Mouse (Mus musculus): ENCODE results near the gene Slco3a1. TPM values are rescaled to one million over a fixed set of nuclear protein-coding genes. Genes with fewer than 3 reads are reported as not detected.

Slco3a1 gene
- polyA plus RNA-seq, 1 experiment, result 44.9 TPM

GRCm38 (mm10) chr7:74391451-74391873 is 163.1 kb downstream of the Slco3a1 start:
- H3K27ac ChIP-seq (ENCODE audit: insufficient read depth, low read depth, low read length), result no peak overlapping the region
- peaks cover 22% of the 10 kb centered on the region for H3K4me1 ChIP-seq (ENCODE audit: control insufficient read depth, insufficient read depth, low read length)
- H3K36me3 ChIP-seq (ENCODE audit: control insufficient read depth, insufficient read depth, low read length), result no peaks in the 10 kb centered on the region
- 70% methylated on average over 5 of the region's 5 CpGs for whole genome bisulfite sequencing
- TF ChIP-seq CTCF (conservative IDR thresholded peaks at IDR 0.05; ENCODE audit: insufficient read depth, insufficient read length, low read depth, low read length), result no peak
- TF ChIP-seq POLR2A (IDR thresholded peaks at IDR 0.05; ENCODE audit: low read depth, low read length), result no peak
- H3K27me3 ChIP-seq (replicated peaks; ENCODE audit: control insufficient read depth, insufficient read depth, low read length), result no peaks in the 10 kb centered on the region
- DNase-seq, result no peak
- H3K4me3 ChIP-seq (ENCODE audit: insufficient read depth, low read depth, low read length), result no peak overlapping the region

- H3K27ac ChIP-seq (ENCODE audit: insufficient read depth, low read depth, low read length), result 0 out of 2 replicates have a peak overlapping the region, but pooled peaks have one; percentile 25
- peak; percentile 46 for DNase-seq
- H3K4me1 ChIP-seq (ENCODE audit: control insufficient read depth, insufficient read depth, low read length), result peaks cover 19% of the 10 kb centered on the region
- H3K27me3 ChIP-seq (replicated peaks; ENCODE audit: control insufficient read depth, insufficient read depth, low read length), result no peaks in the 10 kb centered on the region
- TF ChIP-seq POLR2A (IDR thresholded peaks at IDR 0.05; ENCODE audit: low read depth, low read length) (no peak), CTCF (conservative IDR thresholded peaks at IDR 0.05; ENCODE audit: insufficient read depth, insufficient read length, low read depth, low read length) (no peak)
- WGBS, result 40% methylated on average over 2 of the region's 2 CpGs
- no peaks in the 10 kb centered on the region for H3K36me3 ChIP-seq (ENCODE audit: control insufficient read depth, insufficient read depth, low read length)
- no peak overlapping the region for H3K4me3 ChIP-seq (ENCODE audit: insufficient read depth, low read depth, low read length)
These were observed 165.0 kb downstream of the Slco3a1 start for GRCm38 (mm10) chr7:74389570-74389969.

- peak; percentile 72 for DNase-seq
- H3K27me3 ChIP-seq (replicated peaks; ENCODE audit: control insufficient read depth, insufficient read depth, low read length), result no peaks in the 10 kb centered on the region
- H3K4me3 ChIP-seq (ENCODE audit: insufficient read depth, low read depth, low read length), result no peak overlapping the region
- H3K36me3 ChIP-seq (ENCODE audit: control insufficient read depth, insufficient read depth, low read length), result no peaks in the 10 kb centered on the region
- WGBS, result 55% methylated on average over 5 of the region's 5 CpGs
- no peak overlapping the region for H3K27ac ChIP-seq (ENCODE audit: insufficient read depth, low read depth, low read length)
- TF ChIP-seq POLR2A (IDR thresholded peaks at IDR 0.05; ENCODE audit: low read depth, low read length), result no peak
- no peak for TF ChIP-seq CTCF (conservative IDR thresholded peaks at IDR 0.05; ENCODE audit: insufficient read depth, insufficient read length, low read depth, low read length)
- H3K4me1 ChIP-seq (ENCODE audit: control insufficient read depth, insufficient read depth, low read length), result peaks cover 19% of the 10 kb centered on the region
These were observed 168.3 kb downstream of the Slco3a1 start for GRCm38 (mm10) chr7:74386257-74386656.

GRCm38 (mm10) chr7:74383040-74383666 is 171.4 kb downstream of the Slco3a1 start:
- Histone ChIP-seq H3K27me3 (replicated peaks; ENCODE audit: control insufficient read depth, insufficient read depth, low read length) (no peaks in the 10 kb centered on the region), H3K4me3 (ENCODE audit: insufficient read depth, low read depth, low read length) (no peak overlapping the region), H3K36me3 (ENCODE audit: control insufficient read depth, insufficient read depth, low read length) (no peaks in the 10 kb centered on the region), H3K4me1 (ENCODE audit: control insufficient read depth, insufficient read depth, low read length) (peaks cover 9% of the 10 kb centered on the region), H3K27ac (ENCODE audit: insufficient read depth, low read depth, low read length) (peak overlapping the region; percentile 22; the same call in 1 of the 2 replicates)
- 53% methylated on average over 3 of the region's 3 CpGs for WGBS
- no peak for DNase-seq
- no peak for TF ChIP-seq CTCF (conservative IDR thresholded peaks at IDR 0.05; ENCODE audit: insufficient read depth, insufficient read length, low read depth, low read length)
- TF ChIP-seq POLR2A (IDR thresholded peaks at IDR 0.05; ENCODE audit: low read depth, low read length), result no peak

- H3K27me3 ChIP-seq (replicated peaks; ENCODE audit: control insufficient read depth, insufficient read depth, low read length), result no peaks in the 10 kb centered on the region
- no peak for DNase-seq
- H3K4me1 ChIP-seq (ENCODE audit: control insufficient read depth, insufficient read depth, low read length), result peaks cover 14% of the 10 kb centered on the region
- H3K4me3 ChIP-seq (ENCODE audit: insufficient read depth, low read depth, low read length), result no peak overlapping the region
- H3K27ac ChIP-seq (ENCODE audit: insufficient read depth, low read depth, low read length), result peak overlapping the region; percentile 19; the same call in 1 of the 2 replicates
- no peaks in the 10 kb centered on the region for H3K36me3 ChIP-seq (ENCODE audit: control insufficient read depth, insufficient read depth, low read length)
- 65% methylated on average over 3 of the region's 3 CpGs for WGBS
- TF ChIP-seq POLR2A (IDR thresholded peaks at IDR 0.05; ENCODE audit: low read depth, low read length), result no peak
- TF ChIP-seq CTCF (conservative IDR thresholded peaks at IDR 0.05; ENCODE audit: insufficient read depth, insufficient read length, low read depth, low read length), result no peak
These were observed 172.3 kb downstream of the Slco3a1 start for GRCm38 (mm10) chr7:74382286-74382685.

- peak; percentile 55 for DNase-seq
- H3K27me3 ChIP-seq (replicated peaks; ENCODE audit: control insufficient read depth, insufficient read depth, low read length), result no peaks in the 10 kb centered on the region
- peaks cover 15% of the 10 kb centered on the region for H3K4me1 ChIP-seq (ENCODE audit: control insufficient read depth, insufficient read depth, low read length)
- 36% methylated on average over 2 of the region's 2 CpGs for WGBS
- H3K36me3 ChIP-seq (ENCODE audit: control insufficient read depth, insufficient read depth, low read length), result no peaks in the 10 kb centered on the region
- H3K27ac ChIP-seq (ENCODE audit: insufficient read depth, low read depth, low read length), result peak overlapping the region; percentile 19; the same call in 1 of the 2 replicates
- H3K4me3 ChIP-seq (ENCODE audit: insufficient read depth, low read depth, low read length), result no peak overlapping the region
- TF ChIP-seq POLR2A (IDR thresholded peaks at IDR 0.05; ENCODE audit: low read depth, low read length), result no peak
- TF ChIP-seq CTCF (conservative IDR thresholded peaks at IDR 0.05; ENCODE audit: insufficient read depth, insufficient read length, low read depth, low read length), result no peak
These were observed 172.7 kb downstream of the Slco3a1 start for GRCm38 (mm10) chr7:74381881-74382281.

GRCm38 (mm10) chr7:74381051-74381450 is 173.5 kb downstream of the Slco3a1 start:
- no peak for TF ChIP-seq CTCF (conservative IDR thresholded peaks at IDR 0.05; ENCODE audit: insufficient read depth, insufficient read length, low read depth, low read length)
- no peak for TF ChIP-seq POLR2A (IDR thresholded peaks at IDR 0.05; ENCODE audit: low read depth, low read length)
- H3K27ac ChIP-seq (ENCODE audit: insufficient read depth, low read depth, low read length), result peak overlapping the region; percentile 37
- 57% methylated on average over 2 of the region's 2 CpGs for WGBS
- peaks cover 23% of the 10 kb centered on the region for H3K4me1 ChIP-seq (ENCODE audit: control insufficient read depth, insufficient read depth, low read length)
- H3K36me3 ChIP-seq (ENCODE audit: control insufficient read depth, insufficient read depth, low read length), result no peaks in the 10 kb centered on the region
- no peak overlapping the region for H3K4me3 ChIP-seq (ENCODE audit: insufficient read depth, low read depth, low read length)
- DNase-seq, result no peak
- no peaks in the 10 kb centered on the region for H3K27me3 ChIP-seq (replicated peaks; ENCODE audit: control insufficient read depth, insufficient read depth, low read length)
